Mouse (Mus musculus) midbrain, embryonic 14.5 days (tissue): ENCODE measurements around the gene Atg4c. TPM values are rescaled to one million over a fixed set of nuclear protein-coding genes. Genes with fewer than 3 reads are reported as not detected.
A peak's percentile ranks its signal among the peaks of the same experiment; 100 is the strongest.

ENCODE experiments used
- ATAC-seq: fragments of 200-750 bp; cut with Nextera tagmentation; 2 replicates; pipeline ENCODE4 v1.8.0; 2017; ENCODE audit warnings: moderate number of reproducible peaks, moderate library complexity; ENCODE audit not compliant: low FRiP score, low TSS enrichment
- DNase-seq: peaks from one replicate; pipeline ENCODE4 v3.0.0-alpha.2; 2015
- H3K27ac ChIP-seq: fragments of 300-500 bp; sonication (generic); replicated peaks from 2 replicates; pipeline ENCODE4 v1.5.1; 2014; ENCODE audit warnings: mild to moderate bottlenecking, low read depth, low read length, moderate library complexity
- H3K27me3 ChIP-seq: fragments of 300-500 bp; sonication (generic); 2 replicates; pipeline ENCODE4 v1.6.1; 2014; ENCODE audit warnings: low read length, control low read depth, mixed read lengths; ENCODE audit not compliant: control insufficient read depth, insufficient read depth
- H3K36me3 ChIP-seq: fragments of 300-500 bp; sonication (generic); 2 replicates; pipeline ENCODE4 v1.6.1; 2014; ENCODE audit warnings: low read length, control low read depth; ENCODE audit not compliant: control insufficient read depth, insufficient read depth
- H3K4me1 ChIP-seq: fragments of 300-500 bp; sonication (generic); 2 replicates; pipeline ENCODE4 v1.6.1; 2014; ENCODE audit warnings: mild to moderate bottlenecking, antibody characterized with exemption, low read length, control low read depth; ENCODE audit not compliant: control insufficient read depth, insufficient read depth
- H3K4me2 ChIP-seq: fragments of 300-500 bp; sonication (generic); 2 replicates; pipeline ENCODE4 v1.6.1; 2014; ENCODE audit warnings: mild to moderate bottlenecking, low read length, moderate library complexity
- H3K4me3 ChIP-seq: fragments of 300-500 bp; sonication (generic); replicated peaks from 2 replicates; pipeline ENCODE4 v1.5.1; 2014; ENCODE audit warnings: low read depth, low read length
- H3K9ac ChIP-seq: fragments of 300-500 bp; sonication (generic); replicated peaks from 2 replicates; pipeline ENCODE4 v1.6.1; 2014; ENCODE audit warnings: mild to moderate bottlenecking, low read length, moderate library complexity
- H3K9me3 ChIP-seq: fragments of 300-500 bp; sonication (generic); 2 replicates; pipeline ENCODE4 v1.6.1; 2016; ENCODE audit warnings: low read length, control low read depth, mixed read lengths; ENCODE audit not compliant: control insufficient read depth
- WGBS: fragments of 180-500 bp; shearing (Covaris S2); extraction: QIAGEN DNeasy Blood & Tissue Kit; methylation state at CpG from one replicate; pipeline ENCODE4 v1.1.7; 2014; 5-methylcytosine and 5-hydroxymethylcytosine counted together
- polyA plus RNA-seq: library from polyadenylated mRNA; unstranded; fragments of >200 nt; fragmentation: Nextera tagmentation; extraction: Ambion mirVana; gene quantifications from 2 replicates; pipeline ENCODE4 v1.2.1, GENCODE M21; 2014

The Atg4c gene
- polyA plus RNA-seq: 11.2 and 17.8 TPM in 2 replicates

GRCm38 (mm10) chr4:99193810-99194582 lies at the start of gene Atg4c:
Gene Atg4c, plus strand, starts transcription at chr4:99193934.
- peak; percentile 97 for ATAC-seq
- DNase-seq: peak; percentile 94
- Histone ChIP-seq H3K27me3 (no peaks in the 10 kb centered on the region), H3K27ac (peak within 1 kb of the TSS; percentile 93), H3K4me1 (0 out of 2 replicates have a peak, but pooled peaks cover 7% of the 10 kb centered on the region), H3K4me3 (peak within 1 kb of the TSS; percentile 53), H3K9me3 (no peaks in the 10 kb centered on the region), H3K9ac (peak within 1 kb of the TSS; percentile 67), H3K4me2 (peak within 1 kb of the TSS; percentile 69), H3K36me3 (no peaks in the 10 kb centered on the region)
- under 1% methylated on average over 50 of the region's 50 CpGs for WGBS

GRCm38 (mm10) chr4:99151434-99151833 lies 42.3 kb upstream of the Atg4c start:
- Histone ChIP-seq H3K4me1 (no peaks in the 10 kb centered on the region), H3K36me3 (no peaks in the 10 kb centered on the region), H3K9me3 (no peaks in the 10 kb centered on the region), H3K27me3 (no peaks in the 10 kb centered on the region), H3K27ac (no peak overlapping the region), H3K4me2 (no peak overlapping the region), H3K9ac (no peak overlapping the region), H3K4me3 (no peak overlapping the region)
- DNase-seq (no peak), ATAC-seq (no peak)
- WGBS: 94% methylated on average over 4 of the region's 4 CpGs

- no peaks in the 10 kb centered on the region for H3K27me3 ChIP-seq
- H3K4me2 ChIP-seq: no peak overlapping the region
- no peak overlapping the region for H3K27ac ChIP-seq
- H3K36me3 ChIP-seq: no peaks in the 10 kb centered on the region
- no peak overlapping the region for H3K4me3 ChIP-seq
- 56% methylated on average over 4 of the region's 4 CpGs for WGBS
- DNase-seq (no peak), ATAC-seq (no peak)
- no peak overlapping the region for H3K9ac ChIP-seq
- no peaks in the 10 kb centered on the region for H3K4me1 ChIP-seq
- H3K9me3 ChIP-seq: no peaks in the 10 kb centered on the region
Measured at GRCm38 (mm10) chr4:99151885-99152558, 41.7 kb upstream of the Atg4c start.

GRCm38 (mm10) chr4:99156641-99157307 lies 37.0 kb upstream of the Atg4c start:
- ATAC-seq (no peak), DNase-seq (no peak)
- Histone ChIP-seq H3K9me3 (no peaks in the 10 kb centered on the region), H3K27me3 (no peaks in the 10 kb centered on the region), H3K9ac (no peak overlapping the region), H3K4me1 (no peaks in the 10 kb centered on the region), H3K27ac (no peak overlapping the region), H3K4me2 (no peak overlapping the region), H3K4me3 (no peak overlapping the region), H3K36me3 (no peaks in the 10 kb centered on the region)
- 68% methylated on average over 11 of the region's 11 CpGs for whole genome bisulfite sequencing

- no peak overlapping the region for H3K27ac ChIP-seq
- 88% methylated on average over 5 of the region's 5 CpGs for WGBS
- H3K4me1 ChIP-seq: 0 out of 2 replicates have a peak, but pooled peaks cover under 1% of the 10 kb centered on the region
- H3K4me3 ChIP-seq: no peak overlapping the region
- H3K36me3 ChIP-seq: no peaks in the 10 kb centered on the region
- DNase-seq (no peak), ATAC-seq (no peak)
- no peak overlapping the region for H3K9ac ChIP-seq
- no peaks in the 10 kb centered on the region for H3K9me3 ChIP-seq
- no peak overlapping the region for H3K4me2 ChIP-seq
- no peaks in the 10 kb centered on the region for H3K27me3 ChIP-seq
Measured at GRCm38 (mm10) chr4:99158495-99158894, 35.2 kb upstream of the Atg4c start.

- no peaks in the 10 kb centered on the region for H3K27me3 ChIP-seq
- ATAC-seq (no peak), DNase-seq (peak; percentile 25)
- no peaks in the 10 kb centered on the region for H3K36me3 ChIP-seq
- no peak overlapping the region for H3K9ac ChIP-seq
- WGBS: 3% methylated on average over 3 of the region's 3 CpGs
- H3K4me2 ChIP-seq: no peak overlapping the region
- 0 out of 2 replicates have a peak, but pooled peaks cover 4% of the 10 kb centered on the region for H3K4me1 ChIP-seq
- H3K4me3 ChIP-seq: no peak overlapping the region
- no peak overlapping the region for H3K27ac ChIP-seq
- no peaks in the 10 kb centered on the region for H3K9me3 ChIP-seq
Measured at GRCm38 (mm10) chr4:99160414-99160813, 33.3 kb upstream of the Atg4c start.

- no peak overlapping the region for H3K4me2 ChIP-seq
- ATAC-seq: no peak
- WGBS: 9% methylated on average over 5 of the region's 5 CpGs
Measured at GRCm38 (mm10) chr4:99160899-99161298, 32.8 kb upstream of the Atg4c start.

GRCm38 (mm10) chr4:99161457-99161971 lies 32.2 kb upstream of the Atg4c start:
- H3K4me1 ChIP-seq: 0 out of 2 replicates have a peak, but pooled peaks cover 4% of the 10 kb centered on the region
- no peak overlapping the region for H3K27ac ChIP-seq
- no peak overlapping the region for H3K9ac ChIP-seq
- no peaks in the 10 kb centered on the region for H3K27me3 ChIP-seq
- ATAC-seq (no peak), DNase-seq (peak; percentile 20)
- H3K4me2 ChIP-seq: no peak overlapping the region
- no peaks in the 10 kb centered on the region for H3K36me3 ChIP-seq
- 4% methylated on average over 6 of the region's 6 CpGs for WGBS
- no peaks in the 10 kb centered on the region for H3K9me3 ChIP-seq
- H3K4me3 ChIP-seq: no peak overlapping the region

More at GRCm38 (mm10) chr4:99160899-99161298, 32.8 kb upstream of the Atg4c start:
- no peak overlapping the region for H3K9ac ChIP-seq
- no peaks in the 10 kb centered on the region for H3K9me3 ChIP-seq
- no peak overlapping the region for H3K27ac ChIP-seq
- H3K36me3 ChIP-seq: no peaks in the 10 kb centered on the region
- H3K27me3 ChIP-seq: no peaks in the 10 kb centered on the region
- H3K4me1 ChIP-seq: 0 out of 2 replicates have a peak, but pooled peaks cover 4% of the 10 kb centered on the region
- DNase-seq: no peak
- H3K4me3 ChIP-seq: no peak overlapping the region
